Mouse (Mus musculus) heart, embryonic 10.5 days (tissue): ENCODE data around the gene Wwp2. TPM values are rescaled to one million over a fixed set of nuclear protein-coding genes. Genes with fewer than 3 reads are reported as not detected.

ENCODE experiments used
- DNase-seq: peaks from one replicate; pipeline ENCODE4 v3.0.0-alpha.2; 2017; ENCODE audit warnings: low spot score
- H3K27ac ChIP-seq: fragments of 300-500 bp; sonication (generic); 2 replicates; pipeline ENCODE4 v1.5.1; 2016; ENCODE audit warnings: mild to moderate bottlenecking
- H3K27me3 ChIP-seq: fragments of 300-500 bp; sonication (generic); 2 replicates; pipeline ENCODE4 v1.6.1; 2016; ENCODE audit warnings: mild to moderate bottlenecking; ENCODE audit not compliant: poor library complexity, insufficient read depth, severe bottlenecking
- H3K36me3 ChIP-seq: fragments of 300-500 bp; sonication (generic); 2 replicates; pipeline ENCODE4 v1.6.1; 2016; ENCODE audit warnings: mild to moderate bottlenecking, moderate library complexity
- H3K4me1 ChIP-seq: fragments of 300-500 bp; sonication (generic); 2 replicates; pipeline ENCODE4 v1.6.1; 2016; ENCODE audit warnings: mild to moderate bottlenecking
- H3K4me3 ChIP-seq: fragments of 300-500 bp; sonication (generic); 2 replicates; pipeline ENCODE4 v1.5.1; 2016; ENCODE audit warnings: mild to moderate bottlenecking, moderate library complexity
- H3K9me3 ChIP-seq: fragments of 300-500 bp; sonication (generic); 2 replicates; pipeline ENCODE4 v1.6.1; 2016; ENCODE audit warnings: mild to moderate bottlenecking, moderate library complexity
- WGBS: fragments of 180-500 bp; shearing (Covaris S2); methylation state at CpG from one replicate; pipeline ENCODE4 v1.1.7; 2016; 5-methylcytosine and 5-hydroxymethylcytosine counted together
- polyA plus RNA-seq: library from polyadenylated mRNA; unstranded; fragments of >200 nt; fragmentation: Nextera tagmentation; extraction: Ambion mirVana; gene quantifications from 2 replicates; pipeline ENCODE4 v1.2.1, GENCODE M21; 2016

Gene Wwp2
- polyA plus RNA-seq, 1 experiment from 2014 or later, result 46.4 TPM

DNA sequence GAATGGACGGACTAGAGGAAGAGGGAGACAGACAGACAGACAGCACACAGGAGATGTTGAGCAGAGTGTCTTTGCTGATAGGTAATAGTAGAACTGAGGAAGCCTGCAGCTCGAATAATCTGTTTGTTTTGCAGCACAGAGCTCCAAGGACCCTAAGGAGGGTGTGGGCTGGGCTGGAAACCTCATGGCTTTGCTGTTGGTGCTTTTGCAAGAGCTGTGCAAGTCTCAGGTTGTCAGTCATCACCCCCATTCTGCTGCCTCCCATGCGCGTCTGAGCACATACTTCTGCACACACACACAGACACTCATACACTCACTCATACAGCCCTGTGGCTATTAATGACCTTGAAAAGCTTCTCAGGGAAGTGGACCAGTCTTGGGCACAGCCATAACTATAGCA lies 101.3 kb downstream of the Wwp2 start:
- peak; percentile 71 for DNase-seq
- Histone ChIP-seq H3K27me3 (no peaks in the 10 kb centered on the region), H3K9me3 (no peaks in the 10 kb centered on the region), H3K36me3 (peaks cover 7% of the 10 kb centered on the region; the same call in 1 of the 2 replicates), H3K4me1 (peaks cover 20% of the 10 kb centered on the region), H3K4me3 (no peak overlapping the region), H3K27ac (no peak overlapping the region)
- 66% methylated on average over 4 of the region's 4 CpGs for WGBS

DNA sequence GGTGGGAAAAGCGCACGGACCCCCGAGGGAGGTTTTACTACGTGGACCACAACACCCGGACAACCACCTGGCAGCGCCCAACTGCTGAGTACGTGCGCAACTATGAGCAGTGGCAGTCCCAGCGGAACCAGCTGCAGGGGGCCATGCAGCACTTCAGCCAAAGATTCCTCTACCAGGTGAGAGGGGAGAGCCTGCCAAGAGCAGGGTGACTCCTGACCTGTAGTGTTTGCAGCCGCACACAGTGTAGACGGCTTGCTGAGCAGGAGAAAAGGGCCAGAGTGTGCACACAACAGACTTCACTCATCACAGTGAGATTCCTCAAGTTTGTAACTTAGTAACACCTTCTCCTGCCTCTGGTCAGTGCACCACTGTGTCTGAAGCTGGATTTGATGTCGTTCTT lies 104.5 kb downstream of the Wwp2 start:
- no peaks in the 10 kb centered on the region for H3K9me3 ChIP-seq
- H3K27ac ChIP-seq, result 0 out of 2 replicates have a peak overlapping the region, but pooled peaks have one; percentile 0
- no peak for DNase-seq
- no peak overlapping the region for H3K4me3 ChIP-seq
- peaks cover 35% of the 10 kb centered on the region for H3K4me1 ChIP-seq
- peaks cover 3% of the 10 kb centered on the region; the same call in 1 of the 2 replicates for H3K36me3 ChIP-seq
- WGBS, result 82% methylated on average over 12 of the region's 12 CpGs
- no peaks in the 10 kb centered on the region for H3K27me3 ChIP-seq

DNA sequence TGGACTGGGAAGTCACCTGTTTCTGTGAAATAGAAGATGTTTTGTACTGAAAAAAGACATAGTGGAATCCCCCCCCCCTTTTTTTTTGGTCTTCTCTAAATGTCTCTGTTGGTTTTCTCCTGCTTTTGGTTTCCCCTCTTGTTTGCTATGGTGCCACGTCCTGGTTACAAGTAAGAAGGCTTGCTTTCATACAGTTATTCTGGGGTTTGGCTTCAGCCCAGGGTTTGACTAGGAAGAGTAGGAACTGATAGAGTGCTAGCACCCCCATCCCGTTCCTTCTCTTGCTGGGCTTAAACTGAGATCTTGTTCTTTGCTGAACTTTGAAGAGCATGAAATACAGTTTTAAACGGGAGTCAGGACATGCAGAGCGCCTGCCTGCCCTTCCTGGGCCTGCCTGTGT lies 105.2 kb downstream of the Wwp2 start:
- 83% methylated on average over 4 of the region's 4 CpGs for WGBS
- Histone ChIP-seq H3K27ac (no peak overlapping the region), H3K9me3 (no peaks in the 10 kb centered on the region), H3K4me3 (no peak overlapping the region), H3K27me3 (no peaks in the 10 kb centered on the region), H3K4me1 (peaks cover 43% of the 10 kb centered on the region), H3K36me3 (no peaks in the 10 kb centered on the region)
- no peak for DNase-seq

DNA sequence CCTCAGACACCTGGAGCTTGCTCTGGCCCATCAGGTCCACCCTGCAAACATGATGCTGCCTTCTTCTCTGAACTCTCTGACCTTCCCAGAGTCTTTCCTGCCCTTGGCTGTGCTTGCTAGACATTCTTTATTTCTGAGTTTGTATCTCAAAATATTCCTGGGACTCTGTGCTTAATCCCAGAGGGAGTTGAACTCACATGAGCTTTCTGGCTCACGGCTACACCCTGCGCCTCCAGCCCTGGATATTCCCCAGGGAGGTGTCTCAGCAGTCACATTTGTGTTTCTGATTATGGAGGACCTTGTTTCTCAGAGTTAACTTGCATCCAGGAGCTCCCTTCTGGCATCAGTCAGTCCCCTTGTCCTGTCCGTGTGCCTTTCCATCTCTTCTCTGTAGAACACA lies 106.0 kb downstream of the Wwp2 start:
- Histone ChIP-seq H3K27ac (no peak overlapping the region), H3K27me3 (no peaks in the 10 kb centered on the region), H3K4me1 (peaks cover 49% of the 10 kb centered on the region), H3K9me3 (no peaks in the 10 kb centered on the region), H3K4me3 (no peak overlapping the region), H3K36me3 (peaks cover 4% of the 10 kb centered on the region; the same call in 1 of the 2 replicates)
- no peak for DNase-seq
- WGBS, result 87% methylated on average over 3 of the region's 3 CpGs

DNA sequence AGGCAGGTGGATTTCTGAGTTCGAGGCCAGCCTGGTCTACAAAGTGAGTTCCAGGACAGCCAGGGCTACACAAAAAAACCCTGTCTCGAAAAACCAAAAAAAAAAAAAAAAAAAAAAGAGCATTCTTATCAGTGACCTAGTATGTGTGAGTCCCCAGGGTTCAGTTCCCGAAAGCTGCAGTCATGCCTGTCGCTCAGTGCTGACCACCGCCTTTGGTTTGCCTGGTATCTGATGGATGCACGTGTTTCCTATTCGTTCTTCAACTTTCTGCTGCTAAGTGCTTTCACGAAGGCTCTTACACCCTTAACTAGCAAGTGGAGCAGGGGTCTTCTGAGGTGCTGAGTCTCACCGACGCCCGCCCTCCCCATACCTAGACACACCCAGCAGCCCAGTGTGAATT lies 107.5 kb downstream of the Wwp2 start:
- 82% methylated on average over 11 of the region's 11 CpGs for WGBS

DNA sequence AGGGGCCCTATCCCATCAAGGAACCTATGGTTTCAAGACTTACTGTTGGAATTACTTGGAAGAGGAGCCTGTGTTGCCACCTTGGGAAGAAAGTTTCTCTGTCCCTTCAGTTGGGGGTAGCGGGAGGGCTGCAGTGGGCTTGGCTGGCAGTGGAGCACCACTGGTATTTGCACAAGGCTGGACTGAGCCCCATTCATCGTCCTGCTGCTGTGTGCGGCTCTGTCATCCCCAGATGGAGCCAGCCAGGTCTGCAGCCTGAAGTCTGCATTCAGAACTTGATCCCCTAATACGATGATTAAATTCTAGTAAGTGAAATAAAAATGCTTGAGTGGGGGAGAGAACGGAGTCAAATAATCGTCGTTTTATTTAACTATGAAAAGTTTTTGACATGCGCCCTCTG lies 108.0 kb downstream of the Wwp2 start:
- 85% methylated on average over 8 of the region's 8 CpGs for whole genome bisulfite sequencing
- H3K9me3 ChIP-seq, result no peaks in the 10 kb centered on the region
- no peak for DNase-seq
- peak overlapping the region; percentile 69; the same call in 1 of the 2 replicates for H3K27ac ChIP-seq
- peaks cover 18% of the 10 kb centered on the region for H3K36me3 ChIP-seq
- no peaks in the 10 kb centered on the region for H3K27me3 ChIP-seq
- H3K4me3 ChIP-seq, result no peak overlapping the region
- peaks cover 42% of the 10 kb centered on the region for H3K4me1 ChIP-seq

More for the DNA sequence above, 107.5 kb downstream of the Wwp2 start:
- Histone ChIP-seq H3K9me3 (no peaks in the 10 kb centered on the region), H3K4me3 (no peak overlapping the region), H3K27ac (peak overlapping the region; percentile 69; the same call in 1 of the 2 replicates), H3K4me1 (peaks cover 42% of the 10 kb centered on the region), H3K27me3 (no peaks in the 10 kb centered on the region), H3K36me3 (peaks cover 13% of the 10 kb centered on the region; the same call in 1 of the 2 replicates)
- no peak for DNase-seq

DNA sequence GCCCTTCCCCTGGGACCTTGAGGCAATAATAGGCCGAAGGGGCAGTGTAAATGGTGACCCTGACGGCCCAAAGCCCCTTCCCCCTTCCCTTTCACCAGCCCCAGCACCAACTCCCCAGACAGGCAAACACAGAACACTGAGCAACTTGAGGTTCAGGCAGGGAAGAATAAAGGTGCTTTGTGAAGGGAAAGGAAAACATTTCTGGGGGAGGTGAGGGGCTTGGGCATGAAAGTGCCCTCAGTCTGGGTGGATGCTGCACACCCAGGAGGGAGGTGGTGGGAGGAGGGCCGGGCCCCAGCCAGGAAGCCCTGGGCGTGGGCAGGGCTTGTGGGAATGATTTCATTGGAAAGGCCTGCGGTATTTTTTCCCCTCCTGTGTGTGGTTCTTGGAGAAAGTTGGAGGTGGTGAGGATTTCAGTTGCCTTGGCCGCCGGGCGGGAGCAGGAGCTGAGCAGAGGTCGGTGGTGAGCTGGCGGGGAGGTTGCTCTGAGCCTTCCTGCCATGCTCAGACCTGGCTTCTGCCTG lies 108.5 kb downstream of the Wwp2 start:
- H3K27me3 ChIP-seq, result no peaks in the 10 kb centered on the region
- peaks cover 42% of the 10 kb centered on the region for H3K4me1 ChIP-seq
- H3K9me3 ChIP-seq, result no peaks in the 10 kb centered on the region
- peak; percentile 85 for DNase-seq
- no peak overlapping the region for H3K4me3 ChIP-seq
- peak overlapping the region; percentile 69 for H3K27ac ChIP-seq
- 52% methylated on average over 10 of the region's 10 CpGs for WGBS
- peaks cover 23% of the 10 kb centered on the region for H3K36me3 ChIP-seq

DNA sequence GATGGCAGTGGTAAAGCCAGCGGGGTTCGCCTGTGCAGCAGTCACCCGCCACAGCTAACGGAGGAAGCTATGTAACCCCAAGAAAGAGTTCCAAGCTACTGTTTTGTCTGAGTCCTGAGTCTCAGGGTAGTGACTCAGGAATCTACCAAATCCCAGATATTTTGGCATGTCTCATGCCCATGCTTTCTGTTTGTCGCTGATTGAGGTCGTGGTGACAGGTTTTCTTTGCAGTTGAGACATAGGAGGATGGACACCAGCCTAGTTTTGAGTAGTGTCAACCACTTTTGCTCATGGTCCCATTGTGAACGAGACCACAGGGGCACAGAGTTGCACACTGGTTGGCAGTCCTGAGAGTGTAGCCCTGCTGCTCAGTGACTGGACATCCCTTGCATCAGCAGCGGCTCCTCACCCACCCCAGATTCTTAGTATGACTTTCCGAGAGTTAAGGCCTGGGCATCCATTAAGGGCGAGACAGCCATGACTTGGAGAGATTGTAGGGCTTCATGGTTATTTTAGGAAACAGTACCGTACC lies 109.5 kb downstream of the Wwp2 start:
- peak; percentile 67 for DNase-seq
- peak overlapping the region; percentile 69; the same call in 1 of the 2 replicates for H3K27ac ChIP-seq
- no peak overlapping the region for H3K4me3 ChIP-seq
- H3K9me3 ChIP-seq, result no peaks in the 10 kb centered on the region
- peaks cover 32% of the 10 kb centered on the region for H3K36me3 ChIP-seq
- H3K4me1 ChIP-seq, result peaks cover 37% of the 10 kb centered on the region
- H3K27me3 ChIP-seq, result no peaks in the 10 kb centered on the region
- WGBS, result 86% methylated on average over 11 of the region's 11 CpGs

DNA sequence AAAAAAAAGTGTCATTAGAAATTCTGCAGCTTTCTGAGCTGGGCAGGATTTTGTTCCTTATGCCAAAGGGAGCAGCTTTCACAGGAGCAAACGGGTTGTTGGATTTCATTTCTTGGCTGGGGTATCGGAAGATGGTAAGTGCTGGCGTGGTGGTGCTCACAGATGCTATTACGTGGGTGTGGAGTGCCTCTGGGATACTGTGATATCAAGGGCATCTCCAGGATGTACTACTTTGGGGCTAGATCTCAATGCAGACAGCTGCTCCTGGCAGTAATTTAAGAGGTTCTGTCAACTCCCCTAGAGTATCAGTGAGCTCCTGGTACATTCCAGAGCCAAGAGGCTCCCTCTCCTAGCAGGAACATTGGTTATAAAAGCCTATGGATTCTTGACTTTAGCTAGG lies 110.0 kb downstream of the Wwp2 start:
- Histone ChIP-seq H3K4me3 (no peak overlapping the region), H3K27ac (peak overlapping the region; percentile 32; the same call in 1 of the 2 replicates), H3K27me3 (no peaks in the 10 kb centered on the region), H3K9me3 (no peaks in the 10 kb centered on the region), H3K4me1 (peaks cover 33% of the 10 kb centered on the region), H3K36me3 (peaks cover 37% of the 10 kb centered on the region)
- WGBS, result 80% methylated on average over 4 of the region's 4 CpGs
- no peak for DNase-seq

DNA sequence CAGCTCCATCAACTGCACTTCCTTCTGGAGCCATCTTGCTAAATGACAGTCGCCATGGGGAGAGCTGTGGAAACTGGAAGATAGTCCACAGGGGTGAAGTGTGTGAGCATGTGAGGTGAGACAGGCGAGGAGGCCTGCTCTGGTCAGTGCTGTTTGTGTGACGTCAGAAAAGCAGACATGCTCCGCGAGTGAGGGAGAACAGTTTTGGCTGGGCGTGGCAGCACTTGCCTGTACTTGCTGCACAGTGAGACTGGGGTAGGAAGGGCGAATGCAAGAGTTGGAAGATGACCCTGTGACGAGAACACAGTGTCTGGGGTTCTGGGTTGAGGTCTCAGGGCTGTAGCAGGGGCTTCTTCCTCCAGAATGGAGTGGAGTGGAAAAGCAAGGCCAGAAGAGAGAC lies 110.7 kb downstream of the Wwp2 start:
- Histone ChIP-seq H3K27ac (peak overlapping the region; percentile 32), H3K27me3 (no peaks in the 10 kb centered on the region), H3K36me3 (peaks cover 42% of the 10 kb centered on the region), H3K4me3 (peak overlapping the region; percentile 7; the same call in 1 of the 2 replicates), H3K4me1 (peaks cover 33% of the 10 kb centered on the region), H3K9me3 (no peaks in the 10 kb centered on the region)
- 78% methylated on average over 8 of the region's 8 CpGs for WGBS
- DNase-seq, result no peak

DNA sequence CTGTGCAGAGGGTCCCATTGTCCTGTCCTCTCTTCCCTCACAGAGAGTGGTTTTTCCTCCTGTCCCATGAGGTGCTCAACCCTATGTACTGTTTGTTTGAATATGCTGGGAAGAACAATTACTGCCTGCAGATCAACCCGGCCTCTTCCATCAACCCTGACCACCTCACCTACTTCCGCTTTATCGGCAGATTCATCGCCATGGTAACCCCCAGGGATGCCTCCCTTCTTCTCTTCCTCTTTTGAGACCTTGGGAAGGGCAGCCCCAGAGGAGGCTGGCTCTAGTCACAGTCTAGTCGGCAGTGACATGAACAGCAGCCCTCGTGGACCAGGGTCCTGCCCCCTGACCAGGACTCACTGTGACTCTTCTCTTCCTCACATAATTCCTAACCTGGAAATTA lies 116.1 kb downstream of the Wwp2 start:
- H3K27ac ChIP-seq, result no peak overlapping the region

DNA sequence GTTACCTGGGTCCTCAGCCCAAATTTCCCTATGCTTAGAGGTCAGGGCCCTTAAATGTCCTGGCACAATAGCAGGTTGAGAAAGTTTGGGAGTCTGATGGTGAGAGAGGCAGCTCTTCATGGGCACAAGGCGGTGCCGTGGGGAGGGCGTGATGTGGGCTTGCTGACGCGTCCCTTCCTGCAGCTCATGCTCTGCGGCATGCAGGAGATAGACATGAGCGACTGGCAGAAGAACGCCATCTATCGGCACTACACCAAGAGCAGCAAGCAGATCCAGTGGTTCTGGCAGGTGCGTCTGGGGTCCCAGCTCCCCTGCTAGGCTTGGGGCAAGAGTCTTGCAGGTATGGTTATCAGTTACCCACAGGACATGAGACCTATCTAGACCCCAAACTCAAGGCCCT lies 119.1 kb downstream of the Wwp2 start:
- Histone ChIP-seq H3K27ac (no peak overlapping the region), H3K9me3 (no peaks in the 10 kb centered on the region), H3K4me3 (no peak overlapping the region), H3K36me3 (peaks cover 66% of the 10 kb centered on the region), H3K27me3 (no peaks in the 10 kb centered on the region), H3K4me1 (peaks cover 19% of the 10 kb centered on the region)
- 81% methylated on average over 10 of the region's 10 CpGs for WGBS
- DNase-seq, result no peak

More for the DNA sequence above, 116.1 kb downstream of the Wwp2 start:
- 76% methylated on average over 6 of the region's 6 CpGs for WGBS
- Histone ChIP-seq H3K4me1 (peaks cover 19% of the 10 kb centered on the region), H3K9me3 (no peaks in the 10 kb centered on the region), H3K36me3 (peaks cover 79% of the 10 kb centered on the region), H3K4me3 (no peak overlapping the region), H3K27me3 (no peaks in the 10 kb centered on the region)
- DNase-seq, result no peak

DNA sequence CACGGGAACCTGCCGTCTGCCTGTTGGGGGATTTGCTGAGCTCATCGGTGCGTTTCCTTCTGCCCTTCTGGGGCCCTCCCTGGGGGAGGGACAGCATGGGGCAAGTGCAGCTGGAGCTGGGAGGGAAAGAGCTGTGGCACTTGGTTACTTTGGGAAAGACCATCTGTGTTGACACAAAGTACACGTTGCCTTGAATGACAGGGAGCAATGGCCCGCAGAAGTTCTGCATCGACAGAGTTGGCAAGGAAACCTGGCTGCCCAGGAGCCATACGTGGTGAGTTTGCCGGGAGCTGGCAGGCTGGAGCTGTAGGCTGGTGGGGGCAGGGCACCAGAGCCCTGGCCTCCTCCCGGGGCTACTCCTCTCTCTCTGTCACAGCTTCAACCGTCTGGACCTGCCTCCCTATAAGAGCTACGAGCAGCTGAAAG lies 120.4 kb downstream of the Wwp2 start:
- Histone ChIP-seq H3K4me3 (no peak overlapping the region), H3K9me3 (no peaks in the 10 kb centered on the region), H3K27me3 (no peaks in the 10 kb centered on the region), H3K4me1 (peaks cover 25% of the 10 kb centered on the region), H3K27ac (peak overlapping the region; percentile 64), H3K36me3 (peaks cover 56% of the 10 kb centered on the region)
- WGBS, result 49% methylated on average over 12 of the region's 12 CpGs
- DNase-seq, result no peak
